Mouse (Mus musculus) small intestine, adult 2 months (tissue): ENCODE measurements at regions not wholly inside any gene's neighbourhood (a gene's known extent, or its start where the extent isn't known, plus 50 kb on each side); places are given as distances from the start of the nearest gene placed in this dataset.

Experiments
- H3K27ac ChIP-seq: fragments of 200-500 bp; 2 replicates; pipeline ENCODE4 v1.5.1; 2012; ENCODE audit warnings: low read depth, low read length, control low read depth, inconsistent platforms; ENCODE audit not compliant: insufficient read depth
- H3K27me3 ChIP-seq: fragments of 200-500 bp; 2 replicates; pipeline ENCODE4 v1.6.1; 2012; ENCODE audit warnings: mild to moderate bottlenecking, moderate library complexity, low read length, inconsistent platforms; ENCODE audit not compliant: control insufficient read depth, insufficient read depth
- H3K36me3 ChIP-seq: fragments of 200-500 bp; 2 replicates; pipeline ENCODE4 v1.6.1; 2012; ENCODE audit warnings: mild to moderate bottlenecking, low read length, control low read depth, inconsistent platforms; ENCODE audit not compliant: control insufficient read depth, insufficient read depth
- H3K4me1 ChIP-seq: fragments of 200-500 bp; 2 replicates; pipeline ENCODE4 v1.6.1; 2012; ENCODE audit warnings: low read length, inconsistent platforms, mixed read lengths; ENCODE audit not compliant: control insufficient read depth, insufficient read depth, insufficient read length
- H3K4me3 ChIP-seq: fragments of 200-500 bp; 2 replicates; pipeline ENCODE4 v1.5.1; 2012; ENCODE audit warnings: low read depth, mild to moderate bottlenecking, control low read depth, inconsistent platforms, low read length, moderate library complexity
- CTCF ChIP-seq: fragments of 200-500 bp; IDR thresholded peaks from 2 replicates; pipeline ENCODE4 v1.5.1; 2012; ENCODE audit warnings: low read depth, mild to moderate bottlenecking, control low read depth, inconsistent platforms, low read length, moderate library complexity, mixed read lengths; ENCODE audit not compliant: insufficient replicate concordance, insufficient read length; ENCODE audit errors: extremely low read depth
- POLR2A ChIP-seq: fragments of 200-500 bp; IDR thresholded peaks from 2 replicates; pipeline ENCODE4 v1.6.1; 2012; ENCODE audit warnings: low read depth, mild to moderate bottlenecking, control low read depth, inconsistent platforms, low read length, moderate library complexity
- WGBS: fragments of 180-500 bp; shearing (Covaris S2); methylation state at CpG from one replicate; pipeline ENCODE4 v1.1.7; 2018; 5-methylcytosine and 5-hydroxymethylcytosine counted together

GRCm38 (mm10) chr3:16433033-16433432 lies 426.8 kb upstream of the Gm5150 start:
- TF ChIP-seq CTCF (no peak), POLR2A (no peak)
- no peak overlapping the region for H3K4me3 ChIP-seq
- no peaks in the 10 kb centered on the region for H3K4me1 ChIP-seq
- no peaks in the 10 kb centered on the region for H3K36me3 ChIP-seq
- H3K27ac ChIP-seq = no peak overlapping the region
- no peaks in the 10 kb centered on the region for H3K27me3 ChIP-seq

- no peaks in the 10 kb centered on the region for H3K36me3 ChIP-seq
- no peaks in the 10 kb centered on the region for H3K4me1 ChIP-seq
- no peak for TF ChIP-seq CTCF
- TF ChIP-seq POLR2A = no peak
- H3K27ac ChIP-seq = no peak overlapping the region
- H3K4me3 ChIP-seq = no peak overlapping the region
- no peaks in the 10 kb centered on the region for H3K27me3 ChIP-seq
Observed at GRCm38 (mm10) chr3:16431819-16432115, 425.5 kb upstream of the Gm5150 start.

DNA sequence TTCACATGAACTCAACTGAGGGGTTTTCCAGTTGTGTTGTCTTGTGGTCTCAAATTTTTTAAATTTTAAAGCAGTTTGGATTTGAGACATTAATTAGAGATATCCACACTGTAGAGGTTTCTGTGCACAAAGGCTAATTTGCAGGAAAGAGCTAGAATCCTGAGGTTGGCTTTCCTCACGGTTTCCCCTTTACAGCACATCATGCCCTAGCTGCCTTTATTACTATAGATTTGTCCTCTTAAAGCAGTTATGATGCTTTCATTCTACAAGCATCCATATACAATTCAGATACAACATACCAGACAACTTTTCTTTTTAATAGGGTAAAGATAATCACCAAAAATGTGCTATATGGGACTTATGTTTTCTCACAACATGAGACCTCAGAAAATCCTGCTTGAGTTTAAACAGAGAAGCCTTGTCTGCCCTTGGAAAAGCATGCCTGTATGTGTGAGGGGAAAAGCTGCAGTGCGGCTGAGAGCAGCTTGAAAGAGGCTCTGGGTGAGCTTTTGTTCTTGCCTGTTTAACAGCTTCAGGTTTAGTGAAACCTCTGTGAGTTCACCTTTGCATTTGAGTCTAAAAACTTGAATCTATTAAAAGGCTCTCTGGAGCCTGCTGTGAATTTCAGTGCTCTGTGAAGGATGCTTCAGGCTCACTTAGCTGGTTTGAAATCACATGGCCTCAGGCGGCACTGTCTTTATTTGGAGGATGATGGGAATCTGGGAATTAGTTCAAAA lies 425.0 kb upstream of the Gm5150 start:
- 72% methylated on average over 3 of the region's 3 CpGs for WGBS
- H3K27me3 ChIP-seq = no peaks in the 10 kb centered on the region
- H3K4me3 ChIP-seq = no peak overlapping the region
- TF ChIP-seq POLR2A (no peak), CTCF (no peak)
- H3K36me3 ChIP-seq = no peaks in the 10 kb centered on the region
- H3K27ac ChIP-seq = no peak overlapping the region
- H3K4me1 ChIP-seq = no peaks in the 10 kb centered on the region
